Mouse (Mus musculus) myocyte (in vitro differentiated cells): ENCODE results near the gene Bysl.
A peak's percentile ranks its signal among the peaks of the same experiment; 100 is the strongest.

Experiments used
- CEBPB ChIP-seq: IDR thresholded peaks from 2 replicates; pipeline ENCODE4 v1.6.1; 2011; ENCODE audit warnings: mild to moderate bottlenecking, moderate library complexity; ENCODE audit not compliant: poor library complexity, insufficient read depth, severe bottlenecking
- E2F4 ChIP-seq: IDR thresholded peaks from one replicate; pipeline ENCODE4 v1.6.1; 2011; ENCODE audit warnings: mild to moderate bottlenecking, control low read depth, moderate library complexity; ENCODE audit not compliant: insufficient read depth
- MAX ChIP-seq: IDR thresholded peaks from one replicate; pipeline ENCODE4 v1.6.1; 2011; ENCODE audit warnings: low read depth, mild to moderate bottlenecking, control low read depth
- MYOD1 ChIP-seq, 3 experiments: IDR thresholded peaks; one replicate each; pipeline ENCODE4 v1.6.1; 2011; ENCODE audit warnings: control low read depth in 2 of 3, low read depth in 2 of 3, mild to moderate bottlenecking in 2 of 3, moderate library complexity in 1 of 3; ENCODE audit not compliant: insufficient read length in 2 of 3, control insufficient read depth in 1 of 3
- POLR2A ChIP-seq: IDR thresholded peaks from one replicate; pipeline ENCODE4 v1.6.1; 2011; ENCODE audit warnings: low read depth, mild to moderate bottlenecking, control low read depth, moderate library complexity; ENCODE audit not compliant: insufficient read length
- POLR2AphosphoS2 ChIP-seq: IDR thresholded peaks from one replicate; pipeline ENCODE4 v1.6.1; 2011; ENCODE audit warnings: low read depth, control low read depth; ENCODE audit not compliant: insufficient read length
- REST ChIP-seq: IDR thresholded peaks from one replicate; pipeline ENCODE4 v1.6.1; 2011; ENCODE audit warnings: mild to moderate bottlenecking, control low read depth, moderate library complexity; ENCODE audit not compliant: insufficient read depth, insufficient read length
- SRF ChIP-seq: IDR thresholded peaks from one replicate; pipeline ENCODE4 v1.6.1; 2011; ENCODE audit warnings: low read depth; ENCODE audit not compliant: control insufficient read depth, insufficient read length
- TCF12 ChIP-seq: IDR thresholded peaks from one replicate; pipeline ENCODE4 v1.6.1; 2011; ENCODE audit warnings: mild to moderate bottlenecking, control low read depth; ENCODE audit not compliant: poor library complexity, insufficient read depth, severe bottlenecking
- USF1 ChIP-seq: IDR thresholded peaks from one replicate; pipeline ENCODE4 v1.6.1; 2011; ENCODE audit warnings: low read depth, mild to moderate bottlenecking, control low read depth, moderate library complexity

GRCm38 (mm10) chr17:47595248-47596161 is 15.8 kb downstream of the Bysl start:
- TF ChIP-seq TCF12: peak; percentile 24
- peak; percentile 85 to 93 (median 90) for TF ChIP-seq MYOD1 (IDR thresholded peaks at IDR 0.05; ENCODE audit: control insufficient read depth in 1 of 3, insufficient read length in 2 of 3, low read depth in 2 of 3)
- no peak for TF ChIP-seq SRF
- TF ChIP-seq USF1: no peak
- peak; percentile 73 for TF ChIP-seq POLR2AphosphoS2
- no peak for TF ChIP-seq E2F4
- peak; percentile 69; the same call in 1 of the 2 replicates for TF ChIP-seq CEBPB
- TF ChIP-seq MAX: no peak
- TF ChIP-seq POLR2A: peak; percentile 52
- TF ChIP-seq REST: no peak
